Comparison of ENCODE assay signal across 11 mouse cellular contexts in genomic region chr13:82317203-82317580, GRCm38 (mm10).
DNase-seq lines count a peak whose midpoint lies in the region; ATAC-seq and TF ChIP-seq lines count a peak whose summit lies in the region.
"Had no signal": no experiment of that assay in that cellular context is flagged by ENCODE, and none has a peak within 500 bp of the region (broad histone marks: within the 10 kb centered on the region; RNA-seq: fewer than 3 reads in every experiment).

No protein-coding gene starts in this region.

- no peak for TF ChIP-seq CTCF in heart, adult 2 months (IDR thresholded peaks at IDR 0.05)

- no peak for TF ChIP-seq POLR2A in heart, adult 2 months (IDR thresholded peaks at IDR 0.05; ENCODE audit: insufficient read depth, low read depth, low read length)

- peaks cover 7% of the 10 kb centered on the region for H3K36me3 ChIP-seq in heart, adult 2 months (ENCODE audit: control insufficient read depth, insufficient read depth, low read length)
- no peaks in the 10 kb centered on the region for H3K36me3 ChIP-seq in heart, embryonic 10.5 days
- H3K36me3 ChIP-seq: midbrain, embryonic 12.5 days had no signal

- DNase-seq in heart, adult 2 months = peak; percentile 20 to 26
- DNase-seq in heart, embryonic 10.5 days (ENCODE audit: low spot score) = no peak
- peak; percentile 17 for DNase-seq in right cerebral cortex, adult 18-20 months
- no peak for DNase-seq in right cerebral cortex, postnatal 25 days
- peak; percentile 22 to 36 for DNase-seq in heart, postnatal 14 days
- peak; percentile 37 to 49 for DNase-seq in right cerebral cortex, postnatal 10 days (ENCODE audit: low spot score in 2 of 2)
- DNase-seq in thymus, adult 18-20 months = no peak

- H3K4me3 ChIP-seq in heart, adult 2 months = no peak overlapping the region
- no peak overlapping the region for H3K4me3 ChIP-seq in heart, embryonic 10.5 days
- H3K4me3 ChIP-seq: midbrain, embryonic 12.5 days had no signal

- peaks cover 1% of the 10 kb centered on the region for H3K4me1 ChIP-seq in heart, adult 2 months (ENCODE audit: control insufficient read depth, insufficient read depth, low read length)
- no peaks in the 10 kb centered on the region for H3K4me1 ChIP-seq in heart, embryonic 10.5 days
- H3K4me1 ChIP-seq: midbrain, embryonic 12.5 days had no signal

- H3K79me2 ChIP-seq in heart, adult 2 months (replicated peaks; ENCODE audit: control insufficient read depth, insufficient read depth, low read length) = no peaks in the 10 kb centered on the region

- no peaks in the 10 kb centered on the region for H3K27me3 ChIP-seq in heart, adult 2 months (ENCODE audit: control insufficient read depth, insufficient read depth, low read length)
- no peaks in the 10 kb centered on the region for H3K27me3 ChIP-seq in heart, embryonic 10.5 days (ENCODE audit: insufficient read depth, poor library complexity, severe bottlenecking)
- H3K27me3 ChIP-seq: midbrain, embryonic 12.5 days had no signal

- no peak overlapping the region for H3K9ac ChIP-seq in heart, adult 2 months (ENCODE audit: low read depth, low read length)
- H3K9ac ChIP-seq: hindbrain, embryonic 14.5 days; midbrain, embryonic 12.5 days had no signal

- WGBS in heart, adult 2 months = 11% methylated on average over 2 of the region's 2 CpGs
- 37% methylated on average over 2 of the region's 2 CpGs for WGBS in heart, embryonic 10.5 days

- H3K27ac ChIP-seq in heart, adult 2 months = peak overlapping the region; percentile 18
- H3K27ac ChIP-seq in heart, embryonic 10.5 days = no peak overlapping the region
- H3K27ac ChIP-seq: hindbrain, embryonic 14.5 days; midbrain, embryonic 12.5 days had no signal

- intact Hi-C loops in heart, adult 2 months (cut with DNase I) = loop anchor here (2.0 to 10.0 kb wide), 2 partner anchors 58 to 108 kb away; no protein-coding TSS in a partner anchor
- intact Hi-C loops in heart, postnatal 14 days (cut with DNase I) = no loop called here

- no peak for TF ChIP-seq EP300 in heart, adult 2 months (IDR thresholded peaks at IDR 0.05; ENCODE audit: insufficient read depth, low read depth, low read length)

- H3K9me3 ChIP-seq in heart, embryonic 10.5 days = no peaks in the 10 kb centered on the region
- H3K9me3 ChIP-seq: midbrain, embryonic 12.5 days had no signal

- no peak for ATAC-seq in megakaryocyte progenitor cell, adult 5-6 weeks (replicated peaks; ENCODE audit: poor library complexity)
- ATAC-seq: activated CD4-positive, CD25-positive, alpha-beta regulatory T cell, adult 4 months had no signal

Comparison
In these comparisons a context has a peak if more than half of its experiments do, and no peak if none do; other contexts are left out.
1. DNase-seq: peak in heart, adult 2 months (2 of 2), right cerebral cortex, adult 18-20 months (single experiment), heart, postnatal 14 days (2 of 2) and right cerebral cortex, postnatal 10 days (2 of 2); none in heart, embryonic 10.5 days (single experiment), right cerebral cortex, postnatal 25 days (single experiment) and thymus, adult 18-20 months (0 of 2).